Mouse (Mus musculus) midbrain, embryonic 11.5 days (tissue): ENCODE measurements around the gene Spag7. TPM values are rescaled to one million over a fixed set of nuclear protein-coding genes. Genes with fewer than 3 reads are reported as not detected.

Experiments
- ATAC-seq: fragments of 200-750 bp; cut with Nextera tagmentation; 2 replicates; pipeline ENCODE4 v1.8.0; 2017; ENCODE audit warnings: moderate TSS enrichment, moderate library complexity; ENCODE audit not compliant: low FRiP score
- DNase-seq: peaks from one replicate; pipeline ENCODE4 v3.0.0; 2015; ENCODE audit warnings: low spot score; ENCODE audit errors: missing footprints
- H3K27ac ChIP-seq: fragments of 300-500 bp; sonication (generic); 2 replicates; pipeline ENCODE4 v1.5.1; 2014; ENCODE audit warnings: low read depth, low read length
- H3K27me3 ChIP-seq: fragments of 300-500 bp; sonication (generic); 2 replicates; pipeline ENCODE4 v1.6.1; 2014; ENCODE audit warnings: mild to moderate bottlenecking, low read length, moderate library complexity, mixed read lengths; ENCODE audit not compliant: control insufficient read depth, insufficient read depth
- H3K36me3 ChIP-seq: fragments of 300-500 bp; sonication (generic); 2 replicates; pipeline ENCODE4 v1.6.1; 2014; ENCODE audit warnings: mild to moderate bottlenecking, low read length, moderate library complexity, mixed read lengths; ENCODE audit not compliant: control insufficient read depth, insufficient read depth
- H3K4me1 ChIP-seq: fragments of 300-500 bp; sonication (generic); 2 replicates; pipeline ENCODE4 v1.6.1; 2014; ENCODE audit warnings: low read length; ENCODE audit not compliant: control insufficient read depth, insufficient read depth
- H3K4me2 ChIP-seq: fragments of 300-500 bp; sonication (generic); 2 replicates; pipeline ENCODE4 v1.6.1; 2014; ENCODE audit warnings: mild to moderate bottlenecking, moderate library complexity
- H3K4me3 ChIP-seq: fragments of 300-500 bp; sonication (generic); 2 replicates; pipeline ENCODE4 v1.5.1; 2014; ENCODE audit warnings: low read depth, low read length
- H3K9ac ChIP-seq: fragments of 300-500 bp; sonication (generic); 2 replicates; pipeline ENCODE4 v1.6.1; 2014; ENCODE audit warnings: low read length
- H3K9me3 ChIP-seq: fragments of 300-500 bp; sonication (generic); 2 replicates; pipeline ENCODE4 v1.6.1; 2016; ENCODE audit warnings: low read length; ENCODE audit not compliant: control insufficient read depth
- WGBS: fragments of 180-500 bp; shearing (Covaris S2); extraction: QIAGEN DNeasy Blood & Tissue Kit; methylation state at CpG from one replicate; pipeline ENCODE4 v1.1.7; 2014; 5-methylcytosine and 5-hydroxymethylcytosine counted together
- polyA plus RNA-seq: library from polyadenylated mRNA; unstranded; fragments of >200 nt; fragmentation: Nextera tagmentation; extraction: Ambion mirVana; gene quantifications from 2 replicates; pipeline ENCODE4 v1.2.1, GENCODE M21; 2014

The Spag7 gene
- polyA plus RNA-seq, 1 experiment from 2014 or later, result 138 TPM

- H3K4me2 ChIP-seq, result no peak overlapping the region
- WGBS, result 96% methylated on average over 8 of the region's 8 CpGs
- H3K27me3 ChIP-seq, result no peaks in the 10 kb centered on the region
- peaks cover 15% of the 10 kb centered on the region for H3K36me3 ChIP-seq
- no peak overlapping the region for H3K4me3 ChIP-seq
- no peak for ATAC-seq
- H3K9me3 ChIP-seq, result no peaks in the 10 kb centered on the region
- no peak overlapping the region for H3K9ac ChIP-seq
- no peak overlapping the region for H3K27ac ChIP-seq
- no peak for DNase-seq
- H3K4me1 ChIP-seq, result peaks cover 19% of the 10 kb centered on the region
These were observed 2.5 kb downstream of the Spag7 start for GRCm38 (mm10) chr11:70666687-70667086.

- Histone ChIP-seq H3K4me3 (no peak overlapping the region), H3K9ac (no peak overlapping the region), H3K4me1 (peaks cover 7% of the 10 kb centered on the region; the same call in 1 of the 2 replicates), H3K27ac (no peak overlapping the region), H3K9me3 (no peaks in the 10 kb centered on the region), H3K36me3 (peaks cover 14% of the 10 kb centered on the region), H3K27me3 (no peaks in the 10 kb centered on the region), H3K4me2 (no peak overlapping the region)
- WGBS, result 95% methylated on average over 9 of the region's 9 CpGs
- no peak for ATAC-seq
- DNase-seq, result no peak
These were observed 4.5 kb downstream of the Spag7 start for GRCm38 (mm10) chr11:70664741-70665140.

DNA sequence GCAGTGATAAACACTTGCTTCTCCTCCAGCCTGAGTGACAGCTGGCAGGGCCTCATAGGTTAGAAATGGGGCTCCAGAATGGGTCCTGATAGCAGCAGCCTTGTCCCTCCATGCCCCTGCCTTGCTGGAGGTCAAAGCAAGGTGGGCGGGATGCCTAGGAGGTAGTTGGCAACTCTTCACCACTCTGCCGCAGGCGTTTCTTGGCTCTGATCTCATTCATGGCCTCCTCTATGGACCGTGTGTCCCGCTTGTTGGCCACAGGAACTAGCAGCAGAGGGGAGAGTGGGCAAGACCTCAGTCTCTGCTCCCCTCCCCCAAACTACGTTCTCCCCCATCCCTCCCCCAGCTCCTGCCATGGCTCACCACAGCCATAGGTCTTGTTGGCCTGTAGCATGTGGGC lies 5.3 kb downstream of the Spag7 start:
- no peak for ATAC-seq
- no peak overlapping the region for H3K4me3 ChIP-seq
- no peaks in the 10 kb centered on the region for H3K9me3 ChIP-seq
- H3K27ac ChIP-seq, result no peak overlapping the region
- peaks cover 14% of the 10 kb centered on the region for H3K36me3 ChIP-seq
- H3K27me3 ChIP-seq, result no peaks in the 10 kb centered on the region
- H3K4me2 ChIP-seq, result no peak overlapping the region
- H3K9ac ChIP-seq, result no peak overlapping the region
- WGBS, result 95% methylated on average over 6 of the region's 6 CpGs
- no peak for DNase-seq
- H3K4me1 ChIP-seq, result peaks cover 7% of the 10 kb centered on the region; the same call in 1 of the 2 replicates

DNA sequence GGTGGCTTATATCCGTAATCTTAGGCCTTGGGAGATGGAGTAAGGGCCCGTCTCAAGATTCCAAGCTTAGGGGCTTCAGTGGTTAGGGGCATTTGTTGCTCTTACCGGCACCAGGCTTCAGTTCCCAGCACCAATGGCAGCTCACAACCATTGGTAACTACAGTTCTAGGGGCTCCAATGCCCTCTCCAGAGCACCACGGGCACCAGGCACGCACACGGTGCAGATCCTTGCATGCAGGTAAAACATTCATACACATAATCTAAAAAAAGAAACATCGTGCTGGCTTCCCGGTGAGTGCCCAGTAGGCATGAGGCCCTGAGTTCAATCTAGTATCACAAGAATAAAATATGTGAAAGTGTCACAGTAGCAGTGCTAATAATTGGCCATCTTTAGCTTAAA lies 6.1 kb downstream of the Spag7 start:
- Histone ChIP-seq H3K9ac (no peak overlapping the region), H3K27me3 (no peaks in the 10 kb centered on the region), H3K27ac (no peak overlapping the region), H3K9me3 (no peaks in the 10 kb centered on the region), H3K36me3 (peaks cover 14% of the 10 kb centered on the region), H3K4me3 (no peak overlapping the region), H3K4me1 (peaks cover 5% of the 10 kb centered on the region; the same call in 1 of the 2 replicates), H3K4me2 (no peak overlapping the region)
- ATAC-seq (no peak), DNase-seq (no peak)
- WGBS, result 90% methylated on average over 8 of the region's 8 CpGs

DNA sequence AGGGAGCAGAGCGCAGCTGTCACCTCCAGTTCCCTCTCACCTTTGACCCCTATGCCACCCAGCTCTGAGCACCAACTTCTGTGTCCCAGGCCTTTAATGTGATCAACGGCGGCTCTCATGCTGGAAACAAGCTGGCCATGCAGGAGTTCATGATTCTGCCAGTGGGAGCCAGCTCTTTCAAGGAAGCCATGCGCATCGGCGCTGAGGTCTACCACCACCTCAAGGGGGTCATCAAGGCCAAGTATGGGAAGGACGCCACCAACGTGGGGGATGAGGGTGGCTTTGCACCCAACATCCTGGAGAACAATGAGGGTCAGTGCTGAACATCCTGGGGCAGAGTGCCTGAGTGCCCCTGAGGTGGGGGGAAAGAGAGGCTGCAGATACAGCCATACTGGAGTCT lies 8.6 kb downstream of the Spag7 start:
- no peaks in the 10 kb centered on the region for H3K9me3 ChIP-seq
- no peak for DNase-seq
- H3K27ac ChIP-seq, result no peak overlapping the region
- H3K4me2 ChIP-seq, result no peak overlapping the region
- peaks cover 16% of the 10 kb centered on the region for H3K4me1 ChIP-seq
- 86% methylated on average over 8 of the region's 8 CpGs for WGBS
- H3K27me3 ChIP-seq, result no peaks in the 10 kb centered on the region
- peaks cover 14% of the 10 kb centered on the region for H3K36me3 ChIP-seq
- H3K4me3 ChIP-seq, result no peak overlapping the region
- no peak for ATAC-seq
- H3K9ac ChIP-seq, result no peak overlapping the region

DNA sequence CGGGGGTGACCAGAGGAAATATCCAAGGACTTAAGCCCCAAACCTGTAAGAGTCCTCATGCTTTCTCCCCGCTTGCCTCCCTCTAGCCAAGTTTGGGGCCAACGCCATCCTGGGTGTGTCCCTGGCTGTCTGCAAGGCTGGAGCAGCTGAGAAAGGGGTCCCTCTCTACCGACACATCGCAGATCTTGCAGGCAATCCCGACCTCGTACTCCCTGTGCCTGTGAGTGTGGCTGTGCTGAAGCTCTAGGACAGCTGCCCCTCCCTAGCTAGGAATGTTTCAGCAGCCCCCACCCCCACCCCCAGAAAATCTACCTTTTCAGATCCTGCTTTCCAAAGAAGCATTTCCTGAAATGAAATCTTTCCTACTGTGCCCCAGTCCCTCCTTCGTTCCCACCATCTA lies 10.3 kb downstream of the Spag7 start:
- H3K9me3 ChIP-seq, result no peaks in the 10 kb centered on the region
- DNase-seq (no peak), ATAC-seq (no peak)
- WGBS, result 82% methylated on average over 8 of the region's 8 CpGs
- H3K4me2 ChIP-seq, result no peak overlapping the region
- H3K27me3 ChIP-seq, result no peaks in the 10 kb centered on the region
- H3K36me3 ChIP-seq, result peaks cover 5% of the 10 kb centered on the region; the same call in 1 of the 2 replicates
- no peak overlapping the region for H3K9ac ChIP-seq
- H3K4me1 ChIP-seq, result peaks cover 21% of the 10 kb centered on the region
- no peak overlapping the region for H3K4me3 ChIP-seq
- no peak overlapping the region for H3K27ac ChIP-seq

GRCm38 (mm10) chr11:70658521-70658920 lies 10.7 kb downstream of the Spag7 start:
- H3K9ac ChIP-seq, result no peak overlapping the region
- no peak overlapping the region for H3K4me2 ChIP-seq
- H3K36me3 ChIP-seq, result 0 out of 2 replicates have a peak, but pooled peaks cover 5% of the 10 kb centered on the region
- no peak overlapping the region for H3K4me3 ChIP-seq
- ATAC-seq (no peak), DNase-seq (no peak)
- no peaks in the 10 kb centered on the region for H3K9me3 ChIP-seq
- H3K4me1 ChIP-seq, result peaks cover 21% of the 10 kb centered on the region
- no peak overlapping the region for H3K27ac ChIP-seq
- 90% methylated on average over 5 of the region's 5 CpGs for WGBS
- no peaks in the 10 kb centered on the region for H3K27me3 ChIP-seq

- no peak overlapping the region for H3K27ac ChIP-seq
These were observed 11.2 kb downstream of the Spag7 start for GRCm38 (mm10) chr11:70657991-70658390.

DNA sequence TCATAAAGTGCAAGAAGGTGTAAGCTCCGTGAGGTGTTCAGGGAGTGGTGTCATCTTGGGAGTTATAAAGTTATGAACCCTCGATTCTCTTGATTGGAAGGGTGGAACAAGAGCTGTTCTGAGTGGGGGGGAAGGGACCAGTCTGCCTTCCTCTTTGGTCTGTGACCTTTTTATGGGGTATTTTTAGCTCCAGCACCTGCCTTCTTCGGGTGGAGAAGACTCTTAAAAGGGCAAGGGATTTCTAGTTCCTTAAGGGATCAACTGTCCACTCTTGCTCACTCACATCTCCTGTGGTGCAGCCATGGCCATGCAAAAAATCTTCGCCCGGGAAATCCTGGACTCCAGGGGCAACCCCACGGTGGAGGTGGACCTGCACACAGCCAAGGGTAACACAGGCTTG lies 11.6 kb downstream of the Spag7 start:
- H3K4me2 ChIP-seq, result no peak overlapping the region
- H3K4me3 ChIP-seq, result no peak overlapping the region
- H3K27ac ChIP-seq, result no peak overlapping the region
- H3K9ac ChIP-seq, result no peak overlapping the region
- DNase-seq (no peak), ATAC-seq (no peak)
- no peaks in the 10 kb centered on the region for H3K27me3 ChIP-seq
- 55% methylated on average over 6 of the region's 6 CpGs for WGBS
- no peaks in the 10 kb centered on the region for H3K9me3 ChIP-seq
- H3K4me1 ChIP-seq, result peaks cover 27% of the 10 kb centered on the region
- H3K36me3 ChIP-seq, result no peaks in the 10 kb centered on the region; the same call in 1 of the 2 replicates

More at GRCm38 (mm10) chr11:70657991-70658390, 11.2 kb downstream of the Spag7 start:
- no peak overlapping the region for H3K4me3 ChIP-seq
- H3K9ac ChIP-seq, result no peak overlapping the region
- 58% methylated on average over 9 of the region's 9 CpGs for WGBS
- DNase-seq (no peak), ATAC-seq (no peak)
- H3K4me1 ChIP-seq, result peaks cover 22% of the 10 kb centered on the region
- H3K9me3 ChIP-seq, result no peaks in the 10 kb centered on the region
- 0 out of 2 replicates have a peak, but pooled peaks cover 2% of the 10 kb centered on the region for H3K36me3 ChIP-seq
- no peak overlapping the region for H3K4me2 ChIP-seq
- H3K27me3 ChIP-seq, result no peaks in the 10 kb centered on the region
